Mouse (Mus musculus): Measurements from ENCODE around the gene Prss48. TPM values are rescaled to one million over a fixed set of nuclear protein-coding genes. Genes with fewer than 3 reads are reported as not detected.

Gene Prss48
- polyA plus RNA-seq, 1 experiment: not detected

DNA sequence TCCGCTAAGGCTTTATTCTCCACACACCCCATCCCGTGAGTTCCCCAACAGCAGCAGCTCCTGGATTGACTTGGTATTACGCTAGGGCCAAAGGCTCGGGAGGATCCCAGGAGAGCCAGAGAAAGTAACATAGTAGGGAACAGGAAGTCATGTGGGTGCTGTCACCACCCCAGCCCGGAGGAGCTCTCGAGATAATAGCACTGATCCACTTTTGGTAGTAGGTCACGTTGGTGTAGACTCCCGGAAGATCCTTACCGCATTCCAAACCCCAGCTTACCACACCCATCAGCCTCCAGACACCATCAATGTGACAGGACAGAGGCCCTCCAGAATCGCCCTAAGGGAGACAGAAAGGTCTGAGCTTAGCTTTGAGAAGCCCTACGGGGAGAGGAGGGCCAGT, 8.5 kb downstream of the Prss48 start:
- no peak overlapping the region for H3K4me2 ChIP-seq (ENCODE audit: low read depth)
- TF ChIP-seq MAX (IDR thresholded peaks at IDR 0.05; ENCODE audit: low read depth) (no peak), E2F4 (IDR thresholded peaks at IDR 0.05; ENCODE audit: insufficient read depth) (no peak), CEBPB (IDR thresholded peaks at IDR 0.05; ENCODE audit: insufficient read depth, poor library complexity, severe bottlenecking) (no peak), SRF (IDR thresholded peaks at IDR 0.05; ENCODE audit: control insufficient read depth, insufficient read length, low read depth) (no peak), TCF3 (IDR thresholded peaks at IDR 0.05; ENCODE audit: insufficient read length, low read depth) (no peak), POLR2AphosphoS2 (IDR thresholded peaks at IDR 0.05; ENCODE audit: insufficient read length, low read depth) (no peak), MYOD1 (IDR thresholded peaks at IDR 0.05; ENCODE audit: control insufficient read depth in 1 of 3, insufficient read length in 2 of 3, low read depth in 2 of 3) (no peak), MYOG (IDR thresholded peaks at IDR 0.05; ENCODE audit: control insufficient read depth in 1 of 3, insufficient read depth in 1 of 3, insufficient read length in 2 of 3, low read depth in 2 of 3) (no peak), POLR2A (IDR thresholded peaks at IDR 0.05; ENCODE audit: insufficient read length, low read depth) (no peak), USF1 (IDR thresholded peaks at IDR 0.05; ENCODE audit: low read depth) (no peak)
- H3K4me3 ChIP-seq: no peak overlapping the region

GRCm38 (mm10) chr3:85991802-85992156, 10.5 kb downstream of the Prss48 start:
- H3K27me3 ChIP-seq (ENCODE audit: control insufficient read depth, insufficient read depth, insufficient read length): no peaks in the 10 kb centered on the region
- no peak overlapping the region for H3ac ChIP-seq (ENCODE audit: control insufficient read depth, insufficient read length)
- TF ChIP-seq POLR2AphosphoS2 (IDR thresholded peaks at IDR 0.05; ENCODE audit: insufficient read length, low read depth): no peak
- no peak for TF ChIP-seq POLR2A (IDR thresholded peaks at IDR 0.05; ENCODE audit: insufficient read length, low read depth)
- TF ChIP-seq USF1 (IDR thresholded peaks at IDR 0.05; ENCODE audit: low read depth): no peak
- no peak for TF ChIP-seq MYOD1 (IDR thresholded peaks at IDR 0.05; ENCODE audit: control insufficient read depth in 1 of 3, insufficient read length in 2 of 3, low read depth in 2 of 3)
- TF ChIP-seq E2F4 (IDR thresholded peaks at IDR 0.05; ENCODE audit: insufficient read depth): no peak
- TF ChIP-seq MYOG (IDR thresholded peaks at IDR 0.05; ENCODE audit: control insufficient read depth in 1 of 3, insufficient read depth in 1 of 3, insufficient read length in 2 of 3, low read depth in 2 of 3): no peak
- no peak for TF ChIP-seq TCF3 (IDR thresholded peaks at IDR 0.05; ENCODE audit: insufficient read length, low read depth)
- TF ChIP-seq MAX (IDR thresholded peaks at IDR 0.05; ENCODE audit: low read depth): no peak
- no peak for TF ChIP-seq SRF (IDR thresholded peaks at IDR 0.05; ENCODE audit: control insufficient read depth, insufficient read length, low read depth)
- no peak for TF ChIP-seq TCF12 (IDR thresholded peaks at IDR 0.05; ENCODE audit: insufficient read depth, poor library complexity, severe bottlenecking)
- no peak for TF ChIP-seq CEBPB (IDR thresholded peaks at IDR 0.05; ENCODE audit: insufficient read depth, poor library complexity, severe bottlenecking)
- TF ChIP-seq REST (IDR thresholded peaks at IDR 0.05; ENCODE audit: insufficient read depth, insufficient read length): no peak
- no peaks in the 10 kb centered on the region for H3K36me3 ChIP-seq (ENCODE audit: control insufficient read depth, insufficient read depth)
- no peak overlapping the region for H3K4me2 ChIP-seq (ENCODE audit: low read depth)
- H3K4me3 ChIP-seq: no peak overlapping the region
- no peaks in the 10 kb centered on the region for H3K79me2 ChIP-seq (ENCODE audit: control insufficient read depth, insufficient read depth)

More for the DNA sequence above, 8.5 kb downstream of the Prss48 start:
- Histone ChIP-seq H3K27me3 (ENCODE audit: control insufficient read depth, insufficient read depth, insufficient read length) (no peaks in the 10 kb centered on the region), H3K79me2 (ENCODE audit: control insufficient read depth, insufficient read depth) (no peaks in the 10 kb centered on the region), H3ac (ENCODE audit: control insufficient read depth, insufficient read length) (no peak overlapping the region), H3K36me3 (ENCODE audit: control insufficient read depth, insufficient read depth) (no peaks in the 10 kb centered on the region)

DNA sequence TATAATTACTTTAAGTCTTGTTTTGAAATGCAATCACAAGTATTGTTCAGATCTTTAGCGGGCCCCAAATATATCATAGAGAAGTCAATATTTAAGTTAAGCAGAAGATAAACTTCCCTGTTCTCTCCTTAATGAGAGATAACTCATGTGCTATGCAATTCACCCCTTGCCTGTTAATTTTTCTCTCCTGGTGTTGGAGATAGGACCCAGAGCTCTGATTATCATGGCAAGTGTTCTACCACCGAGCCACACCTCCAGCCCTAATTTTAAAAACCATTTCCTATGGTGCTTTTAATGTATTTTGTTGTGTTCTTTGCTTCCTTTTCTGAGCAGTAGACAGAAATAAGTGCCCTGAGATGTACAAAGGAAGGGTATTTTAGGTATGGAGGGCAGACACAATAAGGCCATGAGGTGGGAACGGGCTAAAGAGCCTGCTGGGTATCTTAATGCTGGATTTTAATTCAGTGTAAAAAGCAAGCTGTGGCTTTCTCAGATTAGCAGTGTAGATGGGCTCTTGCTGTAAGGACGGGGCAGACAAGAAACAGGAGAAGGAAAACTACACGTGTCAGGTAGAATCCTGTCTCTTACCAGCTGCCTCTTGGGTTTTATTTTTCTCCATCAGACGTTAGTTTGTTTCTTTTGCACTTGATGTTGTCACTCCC, 11.0 kb downstream of the Prss48 start:
- H3K4me2 ChIP-seq (ENCODE audit: low read depth): no peak overlapping the region
- no peak overlapping the region for H3ac ChIP-seq (ENCODE audit: control insufficient read depth, insufficient read length)
- TF ChIP-seq REST (IDR thresholded peaks at IDR 0.05; ENCODE audit: insufficient read depth, insufficient read length): no peak
- no peak for TF ChIP-seq MYOG (IDR thresholded peaks at IDR 0.05; ENCODE audit: control insufficient read depth in 1 of 3, insufficient read depth in 1 of 3, insufficient read length in 2 of 3, low read depth in 2 of 3)
- no peak for TF ChIP-seq USF1 (IDR thresholded peaks at IDR 0.05; ENCODE audit: low read depth)
- no peak for TF ChIP-seq CEBPB (IDR thresholded peaks at IDR 0.05; ENCODE audit: insufficient read depth, poor library complexity, severe bottlenecking)
- no peak for TF ChIP-seq E2F4 (IDR thresholded peaks at IDR 0.05; ENCODE audit: insufficient read depth)
- no peak for TF ChIP-seq MAX (IDR thresholded peaks at IDR 0.05; ENCODE audit: low read depth)
- TF ChIP-seq MYOD1 (IDR thresholded peaks at IDR 0.05; ENCODE audit: control insufficient read depth in 1 of 3, insufficient read length in 2 of 3, low read depth in 2 of 3): no peak
- no peak for TF ChIP-seq SRF (IDR thresholded peaks at IDR 0.05; ENCODE audit: control insufficient read depth, insufficient read length, low read depth)
- TF ChIP-seq TCF3 (IDR thresholded peaks at IDR 0.05; ENCODE audit: insufficient read length, low read depth): no peak
- no peak for TF ChIP-seq POLR2A (IDR thresholded peaks at IDR 0.05; ENCODE audit: insufficient read length, low read depth)
- no peak for TF ChIP-seq TCF12 (IDR thresholded peaks at IDR 0.05; ENCODE audit: insufficient read depth, poor library complexity, severe bottlenecking)
- no peaks in the 10 kb centered on the region for H3K27me3 ChIP-seq (ENCODE audit: control insufficient read depth, insufficient read depth, insufficient read length)
- no peak overlapping the region for H3K4me3 ChIP-seq
- H3K36me3 ChIP-seq (ENCODE audit: control insufficient read depth, insufficient read depth): no peaks in the 10 kb centered on the region
- H3K79me2 ChIP-seq (ENCODE audit: control insufficient read depth, insufficient read depth): no peaks in the 10 kb centered on the region

GRCm38 (mm10) chr3:85987225-85987624, 15.1 kb downstream of the Prss48 start:
- no peaks in the 10 kb centered on the region for H3K79me2 ChIP-seq (ENCODE audit: control insufficient read depth, insufficient read depth)
- no peaks in the 10 kb centered on the region for H3K36me3 ChIP-seq (ENCODE audit: control insufficient read depth, insufficient read depth)
- no peaks in the 10 kb centered on the region for H3K27me3 ChIP-seq (ENCODE audit: control insufficient read depth, insufficient read depth, insufficient read length)
- TF ChIP-seq USF1 (IDR thresholded peaks at IDR 0.05; ENCODE audit: low read depth) (no peak), REST (IDR thresholded peaks at IDR 0.05; ENCODE audit: insufficient read depth, insufficient read length) (no peak), SRF (IDR thresholded peaks at IDR 0.05; ENCODE audit: control insufficient read depth, insufficient read length, low read depth) (no peak), TCF12 (IDR thresholded peaks at IDR 0.05; ENCODE audit: insufficient read depth, poor library complexity, severe bottlenecking) (no peak), CEBPB (IDR thresholded peaks at IDR 0.05; ENCODE audit: insufficient read depth, poor library complexity, severe bottlenecking) (no peak), MYOD1 (IDR thresholded peaks at IDR 0.05; ENCODE audit: control insufficient read depth in 1 of 3, insufficient read length in 2 of 3, low read depth in 2 of 3) (no peak)
- no peak overlapping the region for H3K4me2 ChIP-seq (ENCODE audit: low read depth)
- H3ac ChIP-seq (ENCODE audit: control insufficient read depth, insufficient read length): no peak overlapping the region
- no peak overlapping the region for H3K4me3 ChIP-seq

Measured in myocyte (in vitro differentiated cells).